Mouse (Mus musculus) urinary bladder, adult 18-20 months (tissue): ENCODE results near the gene Slc16a4.
"Not testable (repeated sequence)": the region's sequence is repeated elsewhere in the genome, so short reads cannot be mapped to it uniquely, and the experiment has no call there.

Source experiments
- DNase-seq, 2 experiments: peaks; one replicate each; pipeline ENCODE4 v3.0.0; 2022; ENCODE audit warnings: low spot score in 2 of 2, mixed read lengths in 2 of 2

The Slc16a4 gene

GRCm38 (mm10) chr3:107295672-107296360 lies 4.8 kb downstream of the Slc16a4 start:
- DNase-seq, result no peak

- DNase-seq, result not testable (repeated sequence)
These were observed 5.9 kb downstream of the Slc16a4 start for GRCm38 (mm10) chr3:107296917-107297316.

DNA sequence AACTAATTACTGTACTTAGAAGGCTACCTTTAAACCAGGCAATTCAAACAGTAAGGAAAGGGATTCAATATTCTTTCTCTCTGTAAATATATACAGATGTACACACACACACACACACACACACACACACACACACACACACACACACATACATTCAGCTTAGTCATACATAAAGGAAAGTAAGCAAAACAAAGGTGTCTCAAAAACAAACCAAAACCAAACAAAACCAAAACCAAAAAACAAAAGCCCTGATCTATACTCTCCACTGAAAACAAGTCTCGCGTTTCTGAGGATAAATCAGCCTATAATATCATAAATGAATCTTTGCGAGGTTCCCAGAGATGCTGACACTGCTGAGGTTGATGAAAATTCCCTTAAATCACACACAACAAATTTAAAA lies 26.3 kb downstream of the Slc16a4 start:
- DNase-seq, result no peak

GRCm38 (mm10) chr3:107321141-107321540 lies 30.1 kb downstream of the Slc16a4 start:
- DNase-seq, result no peak

- DNase-seq, result no peak
These were observed 30.7 kb downstream of the Slc16a4 start for GRCm38 (mm10) chr3:107321776-107322175.

DNA sequence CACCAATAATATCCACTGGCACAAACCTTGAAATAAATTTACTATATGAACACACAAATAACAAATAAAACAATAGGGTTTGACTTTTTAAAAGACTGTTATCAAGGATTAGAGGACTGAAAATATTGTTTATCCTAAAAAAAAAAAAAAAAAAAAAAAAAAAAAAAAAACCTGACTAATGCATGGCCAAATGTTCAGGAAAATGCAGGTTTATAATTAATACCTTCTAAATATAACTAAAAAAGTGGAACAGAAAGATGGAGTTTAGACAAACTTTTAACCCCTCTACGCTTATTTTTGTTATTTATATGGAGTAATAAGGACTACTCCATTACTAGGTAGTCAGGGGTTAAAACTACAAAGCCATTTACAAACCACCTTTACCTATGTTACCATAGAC lies 35.4 kb downstream of the Slc16a4 start:
- DNase-seq, result no peak

- no peak for DNase-seq
These were observed 39.7 kb downstream of the Slc16a4 start for GRCm38 (mm10) chr3:107330503-107331424.

DNA sequence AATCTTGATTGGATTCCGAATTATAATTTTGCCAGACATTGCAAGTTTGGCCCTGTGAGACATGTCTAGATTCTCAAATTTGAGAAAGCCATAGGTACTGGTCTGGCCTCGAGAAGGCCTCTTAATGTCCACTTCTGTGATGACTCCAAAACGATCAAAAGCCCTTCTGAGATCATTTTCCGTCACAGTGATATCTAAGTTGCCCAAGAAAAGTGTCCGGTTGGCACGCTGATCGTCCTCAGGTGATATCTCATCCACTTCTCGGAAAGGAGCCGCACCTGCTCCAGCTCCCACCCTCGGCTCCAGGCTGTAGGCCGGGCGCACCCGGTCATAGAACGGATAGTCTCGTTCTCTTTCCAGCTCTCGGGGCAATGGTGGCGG lies 40.7 kb downstream of the Slc16a4 start:
- DNase-seq, result no peak

GRCm38 (mm10) chr3:107332127-107332959 lies 41.3 kb downstream of the Slc16a4 start:
- peak in 1 of 2 experiments; percentile 21 for DNase-seq

DNA sequence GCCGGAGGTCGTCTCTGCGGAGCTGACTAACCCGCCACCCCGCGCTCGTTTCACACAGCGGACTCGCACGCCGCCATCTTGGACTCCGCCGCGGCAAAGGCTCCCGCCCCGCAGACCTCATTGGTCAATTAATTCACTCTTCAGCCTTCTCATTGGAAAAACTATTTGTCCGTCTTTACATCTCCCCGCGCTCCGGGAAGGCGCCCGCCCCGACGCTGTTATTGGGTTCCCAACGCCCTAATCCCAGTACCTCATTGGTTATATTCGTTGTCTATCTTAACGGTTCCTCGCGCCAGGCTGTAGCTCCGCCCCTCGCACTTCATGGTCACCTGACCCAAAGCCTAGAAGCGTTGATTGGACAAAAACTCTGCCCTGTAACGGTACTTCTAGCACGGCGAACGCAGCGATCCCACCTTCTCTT lies 41.9 kb downstream of the Slc16a4 start:
- peak; percentile 83 to 95 for DNase-seq

- DNase-seq, result peak; percentile 93
These were observed 42.6 kb downstream of the Slc16a4 start, which contains the start of gene Rbm15 for GRCm38 (mm10) chr3:107333381-107334201. Gene Rbm15 (minus strand): TSS chr3:107333673.

DNA sequence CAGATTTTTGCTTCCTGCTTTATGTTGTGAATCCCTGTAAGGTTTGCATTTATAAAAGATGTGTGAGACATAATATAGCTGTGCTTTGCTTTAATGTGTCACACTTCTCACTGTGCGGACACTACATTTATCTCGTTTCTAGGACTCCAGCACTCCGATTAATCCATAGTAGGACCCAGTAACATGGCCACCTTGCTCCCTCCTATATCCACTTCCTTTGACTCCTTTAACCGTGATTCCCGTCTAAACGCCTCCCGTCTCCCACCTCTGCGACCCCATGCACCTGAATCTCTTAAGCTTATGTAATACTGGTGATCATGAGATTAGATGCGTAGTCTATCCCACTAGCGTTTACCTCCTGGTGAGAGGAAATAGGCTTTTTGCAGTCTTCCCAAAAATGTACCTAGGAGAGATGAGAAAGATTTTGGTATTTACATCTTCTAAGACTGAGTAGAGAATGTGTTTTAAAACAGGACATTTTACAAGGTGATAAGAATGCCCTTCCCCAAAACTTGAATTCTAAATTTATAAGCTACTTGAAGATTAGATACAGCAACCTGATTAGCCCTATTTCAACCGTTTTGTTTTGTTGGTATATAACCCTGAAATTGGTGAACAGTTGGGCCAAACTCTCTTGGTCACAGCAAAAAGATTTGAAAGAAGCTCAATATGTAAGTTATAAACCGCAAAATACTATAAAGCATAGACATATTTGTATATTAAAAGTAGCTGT lies 43.3 kb downstream of the Slc16a4 start:
- DNase-seq, result no peak

- DNase-seq, result no peak
These were observed 52.9 kb downstream of the Slc16a4 start for GRCm38 (mm10) chr3:107343971-107344370.

- no peak for DNase-seq
These were observed 54.1 kb downstream of the Slc16a4 start for GRCm38 (mm10) chr3:107345033-107345725.

- DNase-seq, result no peak
These were observed 58.0 kb downstream of the Slc16a4 start for GRCm38 (mm10) chr3:107349006-107349405.

DNA sequence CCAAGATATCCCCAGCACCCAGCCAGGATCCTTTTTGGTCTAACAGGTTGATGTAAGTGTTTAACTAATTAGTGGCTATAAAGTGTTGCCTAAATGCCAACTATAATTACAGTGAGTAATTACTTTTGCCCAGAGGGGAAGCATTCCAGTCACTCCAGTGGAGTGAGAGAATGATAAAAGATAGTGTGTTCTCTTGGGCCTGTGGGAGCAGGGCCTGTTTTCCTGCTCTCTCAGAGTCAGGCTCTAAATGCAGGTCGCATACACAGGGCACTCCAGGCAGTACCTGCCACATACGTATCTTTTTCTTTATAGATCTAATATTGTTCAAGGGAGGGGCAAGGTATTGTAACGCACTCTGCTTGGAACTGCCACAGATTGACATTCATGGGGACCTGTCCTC lies 60.7 kb downstream of the Slc16a4 start:
- no peak for DNase-seq

DNA sequence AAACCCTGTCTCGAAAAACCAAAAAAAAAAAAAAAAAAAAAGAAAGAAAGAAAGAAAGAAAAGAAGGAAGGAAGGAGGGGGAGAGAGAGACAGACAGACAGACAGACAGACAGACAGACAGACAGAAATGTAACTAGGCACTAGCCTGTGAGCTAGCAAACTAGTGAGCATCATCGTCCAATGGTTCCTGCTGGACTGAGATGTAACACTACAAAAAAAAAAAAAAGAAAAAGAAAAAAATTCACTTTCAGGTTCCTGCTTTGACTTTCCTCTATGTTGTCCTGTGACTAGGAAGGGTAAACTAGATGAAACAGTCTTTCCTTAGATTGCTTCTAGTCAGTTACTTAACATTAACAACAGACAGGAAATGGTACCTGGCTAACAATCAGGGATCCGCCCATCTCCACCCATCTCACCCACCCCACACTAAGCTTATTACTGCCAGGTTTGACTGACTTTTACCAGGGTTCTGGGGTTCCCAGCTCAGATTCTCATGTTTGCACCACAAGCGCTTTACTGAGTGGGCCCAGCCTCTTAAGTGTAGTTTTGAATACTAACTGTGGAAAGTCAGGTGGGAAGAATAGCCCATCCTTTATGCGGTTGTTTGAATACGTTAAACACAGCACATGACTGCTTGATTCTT lies 64.7 kb downstream of the Slc16a4 start:
- DNase-seq, result no peak

GRCm38 (mm10) chr3:107356964-107357441 lies 66.0 kb downstream of the Slc16a4 start:
- peak; percentile 59 to 71 for DNase-seq

- no peak for DNase-seq
These were observed 66.7 kb downstream of the Slc16a4 start for GRCm38 (mm10) chr3:107357700-107358234.
